Mouse (Mus musculus) left cerebral cortex, adult 8-10 months (tissue): Measurements from ENCODE around the gene Rtp2. TPM values are rescaled to one million over a fixed set of nuclear protein-coding genes. Genes with fewer than 3 reads are reported as not detected.

ENCODE experiments used
- DNase-seq, 2 experiments: peaks; one replicate each; pipeline ENCODE4 v3.0.0; 2022; ENCODE audit warnings: low spot score in 2 of 2
- total RNA-seq, 4 experiments: library from RNA; stranded (reverse); gene quantifications; 2 replicates each; pipeline ENCODE4 v1.2.4; 2022

Gene Rtp2
- under 1 TPM in 2 of 4 experiments, not detected in 2; 0.18 to 0.32 TPM for total RNA-seq

GRCm38 (mm10) chr16:23932294-23932693 lies at the start of gene Rtp2:
Gene Rtp2, minus strand, starts transcription at chr16:23932394.
- no peak for DNase-seq

- DNase-seq: no peak
Observed at GRCm38 (mm10) chr16:23980991-23981720, 49.0 kb upstream of the Rtp2 start.

GRCm38 (mm10) chr16:23980201-23980870 lies 48.1 kb upstream of the Rtp2 start:
- no peak for DNase-seq

- no peak for DNase-seq
Observed at GRCm38 (mm10) chr16:23979446-23979845, 47.3 kb upstream of the Rtp2 start.

GRCm38 (mm10) chr16:23978495-23978894 lies 46.3 kb upstream of the Rtp2 start:
- no peak for DNase-seq

- no peak for DNase-seq
Observed at GRCm38 (mm10) chr16:23977732-23978131, 45.5 kb upstream of the Rtp2 start.

GRCm38 (mm10) chr16:23976196-23976595 lies 44.0 kb upstream of the Rtp2 start:
- no peak for DNase-seq

GRCm38 (mm10) chr16:23973635-23974367 lies 41.6 kb upstream of the Rtp2 start:
- no peak for DNase-seq

- no peak for DNase-seq
Observed at GRCm38 (mm10) chr16:23972901-23973300, 40.7 kb upstream of the Rtp2 start.

- DNase-seq: no peak
Observed at GRCm38 (mm10) chr16:23972126-23972740, 40.0 kb upstream of the Rtp2 start.

- DNase-seq: no peak
Observed at GRCm38 (mm10) chr16:23969919-23970318, 37.7 kb upstream of the Rtp2 start.

GRCm38 (mm10) chr16:23968888-23969287 lies 36.7 kb upstream of the Rtp2 start:
- DNase-seq: no peak

GRCm38 (mm10) chr16:23967301-23967700 lies 35.1 kb upstream of the Rtp2 start:
- no peak for DNase-seq

- DNase-seq: no peak
Observed at GRCm38 (mm10) chr16:23966066-23966465, 33.9 kb upstream of the Rtp2 start.

- DNase-seq: no peak
Observed at GRCm38 (mm10) chr16:23964706-23965367, 32.6 kb upstream of the Rtp2 start.

- no peak for DNase-seq
Observed at GRCm38 (mm10) chr16:23963896-23964668, 31.9 kb upstream of the Rtp2 start.

GRCm38 (mm10) chr16:23962401-23962800 lies 30.2 kb upstream of the Rtp2 start:
- DNase-seq: no peak

- DNase-seq: no peak
Observed at GRCm38 (mm10) chr16:23958938-23959337, 26.7 kb upstream of the Rtp2 start.

GRCm38 (mm10) chr16:23953959-23954260 lies 21.7 kb upstream of the Rtp2 start:
- DNase-seq: no peak

GRCm38 (mm10) chr16:23953189-23953958 lies 21.2 kb upstream of the Rtp2 start:
- DNase-seq: no peak
